Mouse (Mus musculus): ENCODE data around the gene Chst1.

- no peak for TF ChIP-seq GATA1 (IDR thresholded peaks at IDR 0.05; ENCODE audit: low read length)
- TF ChIP-seq TAL1 (IDR thresholded peaks at IDR 0.05; ENCODE audit: low read length) = no peak
These were observed 50.9 kb downstream of the Chst1 start for GRCm38 (mm10) chr2:92650428-92650827.
